Mouse (Mus musculus) 3T3-L1 (cell line): ENCODE results near the gene C1qtnf5.

Experiments
- DNase-seq: peaks from one replicate; pipeline ENCODE4 v3.0.0-alpha.2; 2015; ENCODE audit warnings: low read depth, low spot score

C1qtnf5 gene

GRCm38 (mm10) chr9:44106596-44106995 lies 449 bp upstream of the C1qtnf5 start:
- no peak for DNase-seq

DNA sequence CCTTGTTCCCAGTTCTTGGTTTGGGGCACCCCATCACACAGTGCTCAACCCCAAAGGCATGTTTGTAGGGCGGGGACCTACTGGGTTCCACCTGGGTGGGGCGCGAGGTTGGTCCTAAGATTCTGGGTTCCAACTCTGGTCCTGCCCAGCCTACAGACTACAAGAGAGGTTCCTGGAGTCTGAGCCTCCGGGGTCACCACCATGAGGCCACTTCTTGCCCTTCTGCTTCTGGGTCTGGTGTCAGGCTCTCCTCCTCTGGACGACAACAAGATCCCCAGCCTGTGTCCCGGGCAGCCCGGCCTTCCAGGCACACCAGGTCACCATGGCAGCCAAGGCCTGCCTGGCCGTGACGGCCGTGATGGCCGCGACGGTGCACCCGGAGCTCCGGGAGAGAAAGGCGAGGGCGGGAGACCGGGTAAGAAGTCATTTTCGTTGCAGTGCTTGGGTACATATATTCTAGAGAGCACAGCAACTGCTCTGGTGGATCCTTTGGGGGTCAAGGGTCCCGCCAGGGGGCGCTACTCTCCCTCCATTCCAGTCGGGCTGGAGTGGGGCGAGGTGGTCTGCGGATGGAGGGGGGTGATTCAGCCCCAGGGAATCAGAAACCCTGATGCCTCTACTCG lies 623 bp downstream of the C1qtnf5 start:
- DNase-seq, result no peak

DNA sequence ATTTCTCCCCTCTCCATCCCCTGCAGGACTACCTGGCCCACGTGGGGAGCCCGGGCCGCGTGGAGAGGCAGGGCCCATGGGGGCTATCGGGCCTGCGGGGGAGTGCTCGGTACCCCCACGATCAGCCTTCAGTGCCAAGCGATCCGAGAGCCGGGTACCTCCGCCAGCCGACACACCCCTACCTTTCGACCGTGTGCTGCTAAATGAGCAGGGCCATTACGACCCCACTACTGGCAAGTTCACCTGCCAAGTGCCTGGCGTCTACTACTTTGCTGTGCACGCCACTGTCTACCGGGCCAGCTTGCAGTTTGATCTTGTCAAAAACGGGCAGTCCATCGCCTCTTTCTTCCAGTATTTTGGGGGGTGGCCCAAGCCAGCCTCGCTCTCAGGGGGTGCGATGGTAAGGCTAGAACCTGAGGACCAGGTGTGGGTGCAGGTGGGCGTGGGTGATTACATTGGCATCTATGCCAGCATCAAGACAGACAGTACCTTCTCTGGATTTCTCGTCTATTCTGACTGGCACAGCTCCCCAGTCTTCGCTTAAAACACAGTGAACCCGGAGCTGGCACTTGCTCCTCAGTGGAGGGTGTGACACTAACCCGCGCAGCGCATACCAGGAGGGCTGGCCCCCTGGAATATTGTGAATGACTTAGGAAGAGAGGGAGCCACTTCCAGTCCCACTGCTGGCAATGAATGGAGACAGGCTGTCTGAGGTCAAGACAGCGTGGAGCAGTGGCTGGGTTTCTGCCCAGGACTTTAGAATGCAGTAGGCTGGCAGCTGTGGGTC lies 1.4 kb downstream of the C1qtnf5 start:
- DNase-seq, result no peak

GRCm38 (mm10) chr9:44109360-44110095 lies 2.5 kb downstream of the C1qtnf5 start:
- peak; percentile 87 for DNase-seq

GRCm38 (mm10) chr9:44111909-44112308 lies 4.9 kb downstream of the C1qtnf5 start:
- DNase-seq, result peak; percentile 69

DNA sequence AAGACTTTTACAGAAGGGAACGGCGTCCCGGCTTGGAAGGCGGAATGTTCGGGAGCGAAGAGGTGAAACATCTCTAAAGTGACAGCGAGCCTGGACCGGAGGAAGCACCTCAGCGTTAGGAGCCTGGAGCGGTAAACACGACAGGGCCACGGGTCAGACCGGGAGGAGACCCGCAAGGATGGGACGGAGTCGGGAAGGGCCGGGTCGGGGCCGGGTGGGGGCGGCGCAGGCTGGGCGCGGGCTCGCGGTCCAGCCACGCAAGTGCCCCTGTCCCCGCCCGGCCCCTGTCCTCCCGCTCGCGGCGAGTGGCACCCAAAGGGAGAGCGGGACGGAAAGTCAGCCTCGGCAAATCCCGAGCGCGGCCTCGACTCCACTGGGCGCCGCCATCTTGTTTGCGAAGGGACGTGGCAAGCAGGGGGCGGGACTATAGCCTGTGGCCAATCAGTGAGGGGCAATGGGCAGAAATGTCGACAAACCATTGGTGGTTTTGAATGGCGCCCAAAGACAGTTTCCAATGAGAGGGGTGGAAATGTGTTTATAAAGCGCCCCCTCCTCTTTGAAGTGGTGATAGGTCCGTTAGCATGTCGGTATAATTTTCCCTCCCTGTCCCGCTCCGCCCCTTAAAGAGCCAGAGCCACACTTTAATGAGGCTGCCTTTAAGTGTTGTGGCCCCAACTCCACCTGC lies 6.2 kb downstream of the C1qtnf5 start, which contains the start of the genes Gm49380 and Rnf26:
Gene Gm49380 (minus strand): TSS at position 396 of the 685 bp plus-strand sequence.
Gene Rnf26 (minus strand): TSS at position 413 of the 685 bp plus-strand sequence.
- peak; percentile 100 for DNase-seq

DNA sequence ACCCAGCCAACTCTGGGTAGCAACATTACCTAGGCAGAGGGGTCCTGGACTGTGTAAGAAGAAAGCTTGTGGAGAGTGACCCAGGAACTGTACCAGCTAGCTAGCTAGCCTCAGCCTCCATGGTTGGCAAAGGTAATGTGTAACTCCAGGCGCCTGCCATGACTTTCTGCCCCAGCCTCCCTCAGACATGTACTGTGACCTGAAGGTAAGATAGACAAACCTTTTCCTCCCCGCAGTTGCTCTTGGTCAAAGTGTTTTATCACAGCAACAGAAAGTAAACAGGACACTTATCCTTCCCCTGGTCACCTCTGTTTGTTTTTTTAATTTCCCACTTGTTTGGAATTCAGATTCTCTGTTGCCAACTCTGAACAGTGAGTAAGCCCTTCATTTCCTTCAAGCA lies 7.4 kb downstream of the C1qtnf5 start:
- no peak for DNase-seq

- DNase-seq, result no peak
Measured at GRCm38 (mm10) chr9:44115599-44115998, 8.6 kb downstream of the C1qtnf5 start.

DNA sequence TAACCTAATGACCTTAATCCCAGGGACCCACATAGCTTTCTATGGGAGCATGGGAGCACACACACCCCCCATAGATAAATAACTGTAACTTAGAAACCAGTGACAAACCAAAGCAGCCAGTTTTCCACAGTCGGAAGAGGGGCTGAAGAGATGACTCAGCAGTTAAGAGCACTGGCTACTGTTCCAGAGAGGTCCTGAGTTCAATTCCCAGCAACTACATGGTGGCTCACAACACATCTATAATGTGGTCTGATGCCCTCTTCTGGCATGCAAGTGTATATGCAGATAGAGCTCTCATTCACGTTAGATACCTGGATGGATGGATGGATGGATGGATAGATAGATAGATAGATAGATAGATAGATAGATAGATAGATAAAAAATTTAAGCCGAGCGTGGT lies 9.1 kb downstream of the C1qtnf5 start:
- no peak for DNase-seq

GRCm38 (mm10) chr9:44119011-44119410 lies 12.0 kb downstream of the C1qtnf5 start:
- DNase-seq, result peak; percentile 60

DNA sequence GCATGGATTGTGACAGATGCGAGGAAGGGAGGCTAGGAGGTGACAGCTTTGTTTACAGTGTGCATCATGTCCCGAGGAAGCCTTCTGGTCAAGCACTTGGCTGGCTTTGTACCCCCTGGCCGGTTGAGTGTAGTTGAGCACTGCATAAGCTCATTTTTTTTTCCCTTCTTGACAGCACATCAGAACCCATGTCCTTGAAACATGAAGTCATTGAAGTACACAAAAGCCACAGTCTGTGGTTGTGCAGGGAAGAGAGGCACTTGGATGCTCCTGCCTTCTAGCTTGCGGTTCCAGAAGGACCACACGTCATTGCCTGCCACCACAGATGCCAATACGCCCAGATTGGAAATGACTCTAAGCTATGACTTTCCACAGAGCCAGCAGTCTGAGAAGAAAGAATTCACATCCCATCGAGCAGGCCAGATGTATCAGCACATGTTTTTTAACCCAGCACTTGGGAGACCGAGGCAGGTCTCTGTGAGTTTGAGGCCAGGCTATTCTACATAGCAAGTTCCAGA lies 13.0 kb downstream of the C1qtnf5 start:
- no peak for DNase-seq

- peak; percentile 52 for DNase-seq
Measured at GRCm38 (mm10) chr9:44124317-44124716, 17.3 kb downstream of the C1qtnf5 start.

- DNase-seq, result no peak
Measured at GRCm38 (mm10) chr9:44125026-44125425, 18.0 kb downstream of the C1qtnf5 start.

- peak; percentile 92 for DNase-seq
Measured at GRCm38 (mm10) chr9:44125546-44126428, 18.7 kb downstream of the C1qtnf5 start.

DNA sequence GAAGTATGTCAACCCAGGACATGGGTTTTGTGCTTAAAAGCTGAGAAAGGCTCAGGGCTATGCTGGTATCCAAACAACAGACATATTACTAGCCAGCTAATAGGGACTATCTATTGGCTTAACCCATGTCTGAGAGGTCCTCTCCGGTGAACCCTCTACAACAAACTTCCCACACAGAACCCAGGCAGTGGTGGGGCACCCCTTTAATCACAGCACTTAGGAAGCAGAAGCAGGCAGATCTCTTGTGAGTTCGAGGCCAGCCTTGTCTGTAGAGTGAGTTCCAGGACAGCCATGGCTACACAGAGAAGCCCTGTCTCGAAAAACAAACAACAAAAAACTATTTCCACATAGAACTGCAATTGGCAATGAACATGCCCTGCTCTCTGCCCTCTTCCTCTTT lies 19.7 kb downstream of the C1qtnf5 start:
- no peak for DNase-seq

- DNase-seq, result no peak
Measured at GRCm38 (mm10) chr9:44127351-44127801, 20.3 kb downstream of the C1qtnf5 start.

GRCm38 (mm10) chr9:44129633-44130032 lies 22.6 kb downstream of the C1qtnf5 start:
- DNase-seq, result no peak

DNA sequence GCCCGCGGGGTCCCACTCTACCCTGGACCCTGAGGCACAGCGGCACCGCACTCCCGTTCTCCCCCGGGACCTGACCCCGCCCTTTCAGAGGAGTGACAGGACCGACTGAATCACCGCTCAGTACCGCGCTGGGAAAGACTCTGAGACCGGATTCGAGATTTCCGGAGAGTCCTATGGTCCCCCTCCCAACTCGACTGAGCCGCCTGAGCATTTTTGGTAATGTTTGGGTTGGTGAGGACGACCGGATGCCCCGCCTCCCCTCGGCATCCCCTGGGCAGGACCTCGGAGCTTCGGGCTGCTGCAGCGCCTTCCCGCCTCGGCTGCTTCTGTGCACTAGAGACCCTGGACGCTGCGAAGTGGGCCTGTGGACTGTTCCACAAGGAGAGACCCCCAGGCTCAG lies 23.0 kb downstream of the C1qtnf5 start:
- DNase-seq, result no peak

- no peak for DNase-seq
Measured at GRCm38 (mm10) chr9:44130581-44131275, 23.7 kb downstream of the C1qtnf5 start.

- DNase-seq, result no peak
Measured at GRCm38 (mm10) chr9:44131276-44131590, 24.2 kb downstream of the C1qtnf5 start.
